Mouse (Mus musculus): ENCODE measurements around the gene Wasf3.
"Not testable (repeated sequence)": the region's sequence is repeated elsewhere in the genome, so short reads cannot be mapped to it uniquely, and the experiment has no call there.

GRCm38 (mm10) chr5:146488959-146489358, 104.2 kb downstream of the Wasf3 start:
- not testable (repeated sequence) for TF ChIP-seq MAFK (IDR thresholded peaks at IDR 0.05; ENCODE audit: borderline replicate concordance, low read depth, low read length); GATA1 (IDR thresholded peaks at IDR 0.05; ENCODE audit: low read depth, low read length)
